Mouse (Mus musculus) neural tube, embryonic 15.5 days (tissue): ENCODE data around the gene Sctr. TPM values are rescaled to one million over a fixed set of nuclear protein-coding genes. Genes with fewer than 3 reads are reported as not detected.

Experiments used
- ATAC-seq: fragments of 200-750 bp; cut with Nextera tagmentation; 2 replicates; pipeline ENCODE4 v1.8.0; 2017; ENCODE audit warnings: mild to moderate bottlenecking, moderate TSS enrichment, moderate library complexity; ENCODE audit not compliant: low FRiP score
- H3K27ac ChIP-seq: fragments of 300-500 bp; sonication (generic); replicated peaks from 2 replicates; pipeline ENCODE4 v1.5.1; 2015; ENCODE audit warnings: mild to moderate bottlenecking, inconsistent platforms
- H3K27me3 ChIP-seq: fragments of 300-500 bp; sonication (generic); replicated peaks from 2 replicates; pipeline ENCODE4 v1.6.1; 2015; ENCODE audit warnings: inconsistent platforms
- H3K36me3 ChIP-seq: fragments of 300-500 bp; sonication (generic); 2 replicates; pipeline ENCODE4 v1.6.1; 2015; ENCODE audit warnings: inconsistent platforms
- H3K4me1 ChIP-seq: fragments of 300-500 bp; sonication (generic); 2 replicates; pipeline ENCODE4 v1.6.1; 2015; ENCODE audit warnings: inconsistent platforms
- H3K4me2 ChIP-seq: fragments of 300-500 bp; sonication (generic); 2 replicates; pipeline ENCODE4 v1.6.1; 2015; ENCODE audit warnings: inconsistent platforms, mild to moderate bottlenecking, moderate library complexity
- H3K4me3 ChIP-seq: fragments of 300-500 bp; sonication (generic); replicated peaks from 2 replicates; pipeline ENCODE4 v1.5.1; 2015; ENCODE audit warnings: mild to moderate bottlenecking, inconsistent platforms
- H3K9ac ChIP-seq: fragments of 300-500 bp; sonication (generic); replicated peaks from 2 replicates; pipeline ENCODE4 v1.6.1; 2015; ENCODE audit warnings: mild to moderate bottlenecking, inconsistent platforms
- H3K9me3 ChIP-seq: fragments of 300-500 bp; sonication (generic); replicated peaks from 2 replicates; pipeline ENCODE4 v1.6.1; 2016; ENCODE audit warnings: inconsistent platforms
- WGBS: fragments of 180-500 bp; shearing (Covaris S2); methylation state at CpG from one replicate; pipeline ENCODE4 v1.1.7; 2015; ENCODE audit warnings: mixed read lengths; 5-methylcytosine and 5-hydroxymethylcytosine counted together
- polyA plus RNA-seq: library from polyadenylated mRNA; unstranded; fragments of >200 nt; fragmentation: Nextera tagmentation; extraction: Ambion mirVana; gene quantifications from 2 replicates; pipeline ENCODE4 v1.2.1, GENCODE M21; 2015

Sctr gene
- polyA plus RNA-seq, 1 experiment from 2014 or later = 0.84 TPM

DNA sequence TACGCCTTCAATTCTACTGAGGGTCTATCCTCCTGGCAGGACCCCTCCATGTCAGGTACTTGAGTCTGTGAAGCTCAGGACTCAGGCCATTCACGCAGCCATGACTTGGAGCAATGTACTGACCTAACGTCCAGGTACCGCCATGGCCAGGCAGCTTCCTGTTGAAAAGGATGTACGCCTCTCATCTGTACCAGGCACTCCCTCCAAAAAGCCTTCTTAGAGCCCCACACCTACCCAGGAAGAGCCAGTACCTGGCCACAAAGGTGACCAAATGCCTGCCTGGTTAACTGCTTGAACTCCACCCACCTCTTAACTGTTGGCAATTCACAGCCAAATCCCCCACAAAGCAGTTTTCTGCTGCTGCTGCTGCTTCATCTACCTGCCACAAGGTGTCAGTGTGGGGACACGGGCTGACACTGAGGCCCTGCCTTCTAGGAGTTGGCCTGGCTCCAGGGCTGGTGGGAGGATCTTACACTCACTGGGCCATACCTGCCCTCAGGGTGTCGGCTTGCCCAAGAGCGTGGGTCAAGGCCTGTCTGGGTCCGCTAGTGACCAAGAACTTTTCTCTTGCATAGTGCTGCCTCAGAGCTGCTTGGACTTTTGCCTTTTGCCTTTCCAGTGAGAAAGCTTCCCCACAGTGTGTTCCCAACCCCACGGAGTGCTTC, 26.2 kb downstream of the Sctr start:
- Histone ChIP-seq H3K4me3 (no peak overlapping the region), H3K4me2 (no peak overlapping the region), H3K27ac (no peak overlapping the region), H3K4me1 (no peaks in the 10 kb centered on the region), H3K27me3 (no peaks in the 10 kb centered on the region), H3K9me3 (no peaks in the 10 kb centered on the region), H3K9ac (no peak overlapping the region), H3K36me3 (no peaks in the 10 kb centered on the region)
- peak; percentile 69 for ATAC-seq
- WGBS = 44% methylated on average over 10 of the region's 10 CpGs

DNA sequence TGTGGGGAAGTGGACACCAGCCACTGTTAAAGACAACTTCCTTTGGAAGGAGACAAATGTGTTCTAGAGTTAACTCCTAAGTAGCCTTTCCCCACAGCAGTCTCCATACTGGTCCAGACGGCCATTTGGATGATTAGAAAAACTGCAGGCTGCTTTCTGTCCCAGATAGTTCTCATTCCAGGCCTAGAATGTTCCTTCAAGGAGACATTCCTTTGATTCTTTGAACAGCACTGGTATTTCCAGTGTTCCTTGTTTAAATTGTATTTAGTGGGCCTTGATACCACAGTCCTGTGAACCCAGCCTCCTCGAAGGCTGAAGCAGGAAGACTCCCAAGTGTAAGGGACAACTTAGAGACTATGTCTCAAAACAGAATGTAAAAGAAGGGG, 26.8 kb downstream of the Sctr start:
- no peak overlapping the region for H3K9ac ChIP-seq
- H3K27ac ChIP-seq = no peak overlapping the region
- H3K27me3 ChIP-seq = no peaks in the 10 kb centered on the region
- H3K4me1 ChIP-seq = no peaks in the 10 kb centered on the region
- ATAC-seq = no peak
- H3K4me2 ChIP-seq = no peak overlapping the region
- no peak overlapping the region for H3K4me3 ChIP-seq
- no peaks in the 10 kb centered on the region for H3K36me3 ChIP-seq
- no peaks in the 10 kb centered on the region for H3K9me3 ChIP-seq
- 88% methylated on average over 2 of the region's 2 CpGs for WGBS

- Histone ChIP-seq H3K9ac (no peak overlapping the region), H3K27ac (no peak overlapping the region), H3K9me3 (no peaks in the 10 kb centered on the region), H3K36me3 (no peaks in the 10 kb centered on the region), H3K4me3 (no peak overlapping the region), H3K27me3 (no peaks in the 10 kb centered on the region), H3K4me2 (no peak overlapping the region), H3K4me1 (no peaks in the 10 kb centered on the region)
- ATAC-seq = no peak
- WGBS = 57% methylated on average over 1 of the region's 1 CpGs
Measured at GRCm38 (mm10) chr1:120034793-120035192, 28.1 kb downstream of the Sctr start.

GRCm38 (mm10) chr1:120035456-120036034, 28.9 kb downstream of the Sctr start:
- Histone ChIP-seq H3K27ac (no peak overlapping the region), H3K4me1 (no peaks in the 10 kb centered on the region), H3K9ac (no peak overlapping the region), H3K36me3 (no peaks in the 10 kb centered on the region), H3K27me3 (no peaks in the 10 kb centered on the region), H3K9me3 (no peaks in the 10 kb centered on the region), H3K4me3 (no peak overlapping the region), H3K4me2 (no peak overlapping the region)
- WGBS = 72% methylated on average over 7 of the region's 7 CpGs
- no peak for ATAC-seq

GRCm38 (mm10) chr1:120037021-120037683, 30.5 kb downstream of the Sctr start:
- no peak overlapping the region for H3K4me3 ChIP-seq

GRCm38 (mm10) chr1:120038594-120038993, 31.9 kb downstream of the Sctr start:
- 86% methylated on average over 9 of the region's 9 CpGs for WGBS
- no peak overlapping the region for H3K27ac ChIP-seq
- no peak overlapping the region for H3K9ac ChIP-seq
- no peak overlapping the region for H3K4me3 ChIP-seq
- H3K4me2 ChIP-seq = no peak overlapping the region
- ATAC-seq = no peak
- H3K9me3 ChIP-seq = no peaks in the 10 kb centered on the region
- H3K36me3 ChIP-seq = no peaks in the 10 kb centered on the region
- H3K27me3 ChIP-seq = no peaks in the 10 kb centered on the region
- no peaks in the 10 kb centered on the region for H3K4me1 ChIP-seq

More at GRCm38 (mm10) chr1:120037021-120037683, 30.5 kb downstream of the Sctr start:
- no peak overlapping the region for H3K9ac ChIP-seq
- H3K27me3 ChIP-seq = no peaks in the 10 kb centered on the region
- H3K4me2 ChIP-seq = no peak overlapping the region
- ATAC-seq = no peak
- H3K4me1 ChIP-seq = no peaks in the 10 kb centered on the region
- no peaks in the 10 kb centered on the region for H3K36me3 ChIP-seq
- no peak overlapping the region for H3K27ac ChIP-seq
- H3K9me3 ChIP-seq = no peaks in the 10 kb centered on the region
- WGBS = 67% methylated on average over 9 of the region's 9 CpGs

DNA sequence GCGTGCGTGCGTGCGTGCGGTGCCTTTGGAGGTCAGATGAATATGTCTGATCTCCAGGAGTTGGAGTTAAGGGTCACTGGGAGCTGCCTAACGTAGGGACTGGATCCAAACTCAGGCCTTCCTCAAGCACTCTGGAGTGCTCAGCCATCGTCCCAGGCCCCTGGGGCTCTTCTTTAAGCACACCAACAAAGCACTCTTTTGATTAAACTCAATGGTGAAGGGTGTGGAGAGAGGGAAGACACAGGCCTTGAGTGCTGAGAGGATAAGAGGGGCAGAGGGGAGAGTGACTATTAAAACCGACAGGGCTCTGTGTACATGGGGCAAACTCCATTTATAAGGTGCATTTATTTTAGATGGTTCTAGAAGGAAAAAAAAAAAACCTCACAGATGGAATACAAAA, 35.7 kb downstream of the Sctr start:
- no peaks in the 10 kb centered on the region for H3K9me3 ChIP-seq
- 74% methylated on average over 8 of the region's 8 CpGs for WGBS
- H3K27ac ChIP-seq = no peak overlapping the region
- H3K4me3 ChIP-seq = no peak overlapping the region
- H3K36me3 ChIP-seq = no peaks in the 10 kb centered on the region
- H3K4me1 ChIP-seq = no peaks in the 10 kb centered on the region
- H3K4me2 ChIP-seq = no peak overlapping the region
- ATAC-seq = no peak
- no peaks in the 10 kb centered on the region for H3K27me3 ChIP-seq
- H3K9ac ChIP-seq = no peak overlapping the region

GRCm38 (mm10) chr1:120044584-120044983, 37.9 kb downstream of the Sctr start:
- Histone ChIP-seq H3K36me3 (no peaks in the 10 kb centered on the region), H3K27ac (no peak overlapping the region), H3K9ac (no peak overlapping the region), H3K27me3 (no peaks in the 10 kb centered on the region), H3K4me2 (no peak overlapping the region), H3K9me3 (no peaks in the 10 kb centered on the region), H3K4me3 (no peak overlapping the region), H3K4me1 (no peaks in the 10 kb centered on the region)
- ATAC-seq = no peak
- 88% methylated on average over 16 of the region's 16 CpGs for WGBS

- Histone ChIP-seq H3K4me1 (no peaks in the 10 kb centered on the region), H3K27ac (no peak overlapping the region), H3K4me3 (no peak overlapping the region), H3K36me3 (no peaks in the 10 kb centered on the region), H3K9ac (no peak overlapping the region), H3K9me3 (no peaks in the 10 kb centered on the region), H3K27me3 (no peaks in the 10 kb centered on the region), H3K4me2 (no peak overlapping the region)
- no peak for ATAC-seq
Measured at GRCm38 (mm10) chr1:120047325-120047724, 40.6 kb downstream of the Sctr start.

DNA sequence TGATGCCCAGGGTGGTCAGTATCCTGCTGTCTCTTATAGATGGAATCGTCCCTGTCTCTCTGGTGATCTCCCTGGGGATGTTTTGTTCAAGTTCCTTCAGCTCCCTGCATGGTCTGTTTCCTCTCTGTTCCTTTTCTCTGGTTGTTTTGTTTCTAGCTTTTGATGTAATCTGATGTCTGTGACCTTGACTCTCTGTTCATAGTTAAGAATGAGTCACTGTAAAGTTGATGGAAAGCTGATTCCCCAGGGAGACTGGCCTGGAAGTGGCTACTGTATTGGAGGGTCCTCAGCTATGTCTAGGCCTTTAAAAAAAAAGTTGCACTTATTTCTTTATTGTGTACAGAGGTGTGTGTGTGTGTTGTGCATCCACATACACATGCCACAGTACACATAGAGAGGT, 44.4 kb downstream of the Sctr start:
- no peak overlapping the region for H3K4me2 ChIP-seq
- H3K27ac ChIP-seq = no peak overlapping the region
- no peak overlapping the region for H3K4me3 ChIP-seq
- no peak for ATAC-seq
- H3K36me3 ChIP-seq = no peaks in the 10 kb centered on the region
- H3K9ac ChIP-seq = no peak overlapping the region
- no peaks in the 10 kb centered on the region for H3K9me3 ChIP-seq
- 34% methylated on average over 1 of the region's 1 CpGs for WGBS
- no peaks in the 10 kb centered on the region for H3K4me1 ChIP-seq
- H3K27me3 ChIP-seq = no peaks in the 10 kb centered on the region

GRCm38 (mm10) chr1:120054997-120055396, 48.3 kb downstream of the Sctr start:
- no peak overlapping the region for H3K27ac ChIP-seq
- no peaks in the 10 kb centered on the region for H3K9me3 ChIP-seq
- no peak overlapping the region for H3K9ac ChIP-seq
- H3K4me2 ChIP-seq = no peak overlapping the region
- 82% methylated on average over 6 of the region's 6 CpGs for WGBS
- H3K4me3 ChIP-seq = no peak overlapping the region
- no peaks in the 10 kb centered on the region for H3K4me1 ChIP-seq
- H3K36me3 ChIP-seq = no peaks in the 10 kb centered on the region
- H3K27me3 ChIP-seq = no peaks in the 10 kb centered on the region
- ATAC-seq = no peak

GRCm38 (mm10) chr1:120055475-120055874, 48.8 kb downstream of the Sctr start:
- 78% methylated on average over 6 of the region's 6 CpGs for WGBS
- no peak overlapping the region for H3K4me2 ChIP-seq
- H3K4me3 ChIP-seq = no peak overlapping the region
- no peaks in the 10 kb centered on the region for H3K36me3 ChIP-seq
- no peak for ATAC-seq
- H3K4me1 ChIP-seq = no peaks in the 10 kb centered on the region
- no peak overlapping the region for H3K27ac ChIP-seq
- H3K27me3 ChIP-seq = no peaks in the 10 kb centered on the region
- no peak overlapping the region for H3K9ac ChIP-seq
- H3K9me3 ChIP-seq = no peaks in the 10 kb centered on the region
